Mouse (Mus musculus) small intestine, adult 2 months (tissue): ENCODE results near the gene Stat3. TPM values are rescaled to one million over a fixed set of nuclear protein-coding genes. Genes with fewer than 3 reads are reported as not detected.

ENCODE experiments used
- H3K27ac ChIP-seq: fragments of 200-500 bp; 2 replicates; pipeline ENCODE4 v1.5.1; 2012; ENCODE audit warnings: low read depth, low read length, control low read depth, inconsistent platforms; ENCODE audit not compliant: insufficient read depth
- H3K27me3 ChIP-seq: fragments of 200-500 bp; 2 replicates; pipeline ENCODE4 v1.6.1; 2012; ENCODE audit warnings: mild to moderate bottlenecking, moderate library complexity, low read length, inconsistent platforms; ENCODE audit not compliant: control insufficient read depth, insufficient read depth
- H3K36me3 ChIP-seq: fragments of 200-500 bp; 2 replicates; pipeline ENCODE4 v1.6.1; 2012; ENCODE audit warnings: mild to moderate bottlenecking, low read length, control low read depth, inconsistent platforms; ENCODE audit not compliant: control insufficient read depth, insufficient read depth
- H3K4me1 ChIP-seq: fragments of 200-500 bp; 2 replicates; pipeline ENCODE4 v1.6.1; 2012; ENCODE audit warnings: low read length, inconsistent platforms, mixed read lengths; ENCODE audit not compliant: control insufficient read depth, insufficient read depth, insufficient read length
- H3K4me3 ChIP-seq: fragments of 200-500 bp; 2 replicates; pipeline ENCODE4 v1.5.1; 2012; ENCODE audit warnings: low read depth, mild to moderate bottlenecking, control low read depth, inconsistent platforms, low read length, moderate library complexity
- CTCF ChIP-seq: fragments of 200-500 bp; IDR thresholded peaks from 2 replicates; pipeline ENCODE4 v1.5.1; 2012; ENCODE audit warnings: low read depth, mild to moderate bottlenecking, control low read depth, inconsistent platforms, low read length, moderate library complexity, mixed read lengths; ENCODE audit not compliant: insufficient replicate concordance, insufficient read length; ENCODE audit errors: extremely low read depth
- POLR2A ChIP-seq: fragments of 200-500 bp; IDR thresholded peaks from 2 replicates; pipeline ENCODE4 v1.6.1; 2012; ENCODE audit warnings: low read depth, mild to moderate bottlenecking, control low read depth, inconsistent platforms, low read length, moderate library complexity
- WGBS: fragments of 180-500 bp; shearing (Covaris S2); methylation state at CpG from one replicate; pipeline ENCODE4 v1.1.7; 2018; 5-methylcytosine and 5-hydroxymethylcytosine counted together
- polyA plus RNA-seq: library from polyadenylated mRNA; depleted of rRNA; stranded (reverse); fragments of >200 nt; gene quantifications from 2 replicates; pipeline ENCODE4 v1.2.3, GENCODE M21; 2012

Stat3 gene
- polyA plus RNA-seq, 1 experiment = 106 TPM

- 41% methylated on average over 6 of the region's 6 CpGs for WGBS
- Histone ChIP-seq H3K36me3 (no peaks in the 10 kb centered on the region), H3K4me1 (peaks cover 5% of the 10 kb centered on the region; the same call in 1 of the 2 replicates), H3K27me3 (no peaks in the 10 kb centered on the region), H3K27ac (no peak overlapping the region), H3K4me3 (no peak overlapping the region)
- TF ChIP-seq CTCF (no peak), POLR2A (no peak)
These were observed 90.5 kb downstream of the Stat3 start for GRCm38 (mm10) chr11:100848789-100849379.

DNA sequence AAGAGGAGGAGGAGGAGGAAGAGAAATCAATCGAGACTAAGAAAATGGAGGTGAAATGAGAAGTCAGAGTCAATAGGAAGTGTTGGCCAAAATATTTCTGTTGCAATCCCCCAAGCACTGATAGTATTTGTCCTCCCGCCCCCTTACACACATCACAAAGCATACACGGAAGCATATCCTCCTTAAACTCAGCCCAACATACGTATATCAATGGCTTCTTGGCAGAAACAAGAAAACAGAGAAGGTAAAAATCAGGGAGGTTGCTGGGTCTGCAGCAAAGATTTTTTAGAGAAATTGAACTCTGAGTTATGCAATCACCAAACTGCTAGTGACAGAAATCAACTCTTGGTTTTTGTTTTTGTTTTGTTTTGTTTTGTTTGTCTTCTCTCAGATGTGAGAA, 91.3 kb downstream of the Stat3 start:
- Histone ChIP-seq H3K4me3 (no peak overlapping the region), H3K4me1 (peaks cover 7% of the 10 kb centered on the region), H3K36me3 (no peaks in the 10 kb centered on the region), H3K27ac (no peak overlapping the region), H3K27me3 (no peaks in the 10 kb centered on the region)
- 42% methylated on average over 4 of the region's 4 CpGs for WGBS
- TF ChIP-seq CTCF (no peak), POLR2A (no peak)

DNA sequence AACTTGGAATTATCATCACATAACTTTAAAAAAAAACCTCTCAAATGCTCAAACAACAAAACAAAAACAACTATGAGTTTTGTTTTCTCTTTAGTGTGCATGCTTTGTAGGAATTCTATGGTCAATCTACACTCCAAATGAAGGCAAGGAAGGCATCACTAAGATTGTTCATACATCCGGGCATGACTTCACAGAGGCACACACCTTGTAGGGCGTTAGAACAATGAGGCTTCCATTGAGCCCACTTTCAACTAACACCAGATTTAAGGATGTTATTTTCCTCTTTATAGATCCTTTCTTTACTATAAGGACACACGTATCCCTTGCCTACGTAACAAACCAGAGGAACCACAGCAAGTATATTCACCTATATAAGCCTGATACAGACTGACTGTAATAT, 91.8 kb downstream of the Stat3 start:
- TF ChIP-seq CTCF = no peak
- TF ChIP-seq POLR2A = no peak
- Histone ChIP-seq H3K27me3 (no peaks in the 10 kb centered on the region), H3K27ac (no peak overlapping the region), H3K4me1 (peaks cover 7% of the 10 kb centered on the region), H3K36me3 (no peaks in the 10 kb centered on the region), H3K4me3 (no peak overlapping the region)
- 87% methylated on average over 4 of the region's 4 CpGs for WGBS

GRCm38 (mm10) chr11:100845793-100846192, 93.5 kb downstream of the Stat3 start:
- no peaks in the 10 kb centered on the region for H3K36me3 ChIP-seq
- H3K27ac ChIP-seq = no peak overlapping the region
- no peaks in the 10 kb centered on the region for H3K27me3 ChIP-seq
- peaks cover 2% of the 10 kb centered on the region for H3K4me1 ChIP-seq
- TF ChIP-seq POLR2A (no peak), CTCF (no peak)
- no peak overlapping the region for H3K4me3 ChIP-seq
- WGBS = 66% methylated on average over 6 of the region's 6 CpGs

GRCm38 (mm10) chr11:100844121-100844520, 95.2 kb downstream of the Stat3 start:
- H3K4me3 ChIP-seq = no peak overlapping the region
- TF ChIP-seq CTCF (no peak), POLR2A (no peak)
- H3K27me3 ChIP-seq = no peaks in the 10 kb centered on the region
- WGBS = 88% methylated on average over 4 of the region's 4 CpGs
- no peaks in the 10 kb centered on the region for H3K36me3 ChIP-seq
- H3K4me1 ChIP-seq = peaks cover 2% of the 10 kb centered on the region
- no peak overlapping the region for H3K27ac ChIP-seq

DNA sequence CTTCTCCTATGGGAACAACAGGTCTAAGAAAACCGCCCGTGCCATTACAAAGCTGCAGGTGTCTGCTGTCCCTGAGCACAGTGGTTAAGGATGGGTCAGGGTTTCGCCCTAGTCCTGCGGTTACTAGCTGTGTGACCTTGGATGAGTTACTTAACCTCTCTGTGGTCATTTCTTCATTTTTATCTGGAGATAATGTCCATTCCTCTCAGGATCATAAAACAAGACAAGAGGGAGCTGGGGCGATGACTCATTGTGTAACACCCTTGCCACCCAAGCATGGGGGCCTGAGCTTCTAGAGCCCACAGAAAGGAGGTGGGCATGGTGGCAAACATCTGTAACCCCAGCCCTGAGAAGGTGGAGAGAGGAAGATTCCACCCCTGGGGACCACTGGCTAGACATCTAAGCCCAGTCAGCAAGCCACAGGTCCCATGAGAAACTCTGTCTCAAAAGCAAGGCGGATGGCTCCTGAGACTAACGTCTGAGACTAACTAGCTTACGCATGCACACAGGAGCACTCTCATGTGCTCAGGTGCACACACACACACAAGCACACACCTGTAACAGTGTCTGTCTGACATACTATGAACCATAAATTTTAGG, 96.2 kb downstream of the Stat3 start:
- H3K4me1 ChIP-seq = peaks cover 2% of the 10 kb centered on the region
- H3K27ac ChIP-seq = no peak overlapping the region
- no peaks in the 10 kb centered on the region for H3K36me3 ChIP-seq
- H3K4me3 ChIP-seq = no peak overlapping the region
- no peaks in the 10 kb centered on the region for H3K27me3 ChIP-seq
- WGBS = 89% methylated on average over 8 of the region's 8 CpGs
- TF ChIP-seq CTCF (no peak), POLR2A (no peak)

GRCm38 (mm10) chr11:100842025-100842424, 97.3 kb downstream of the Stat3 start:
- TF ChIP-seq POLR2A = no peak
- no peak for TF ChIP-seq CTCF
- H3K4me3 ChIP-seq = no peak overlapping the region
- H3K36me3 ChIP-seq = no peaks in the 10 kb centered on the region
- H3K4me1 ChIP-seq = peaks cover 2% of the 10 kb centered on the region; the same call in 1 of the 2 replicates
- no peaks in the 10 kb centered on the region for H3K27me3 ChIP-seq
- H3K27ac ChIP-seq = no peak overlapping the region
- 41% methylated on average over 7 of the region's 7 CpGs for WGBS
